Comparison of ENCODE assay signal across 29 mouse cellular contexts in the genomic region with DNA sequence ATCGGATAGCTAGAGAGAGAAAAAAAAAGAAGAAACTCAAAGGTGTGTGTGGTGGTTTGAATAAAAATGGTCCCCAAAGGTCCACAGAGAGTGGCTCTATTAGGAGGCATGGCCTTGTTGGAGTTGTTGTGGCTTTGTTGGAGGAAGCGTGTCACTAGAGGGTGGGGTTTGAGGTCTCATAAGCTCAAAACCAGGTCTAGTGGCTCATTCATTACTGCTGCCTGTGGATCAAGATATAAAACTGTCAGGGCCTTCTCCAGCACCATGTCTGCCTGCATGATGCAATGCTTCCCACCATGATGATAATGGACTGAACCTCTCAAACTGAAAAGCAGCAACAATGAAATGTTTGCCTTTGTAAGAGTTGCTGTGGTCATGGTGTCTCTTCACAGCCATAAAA. TPM values are rescaled to one million over a fixed set of nuclear protein-coding genes. Genes with fewer than 3 reads are reported as not detected.
"Had no signal": no experiment of that assay in that cellular context is flagged by ENCODE, and none has a peak within 500 bp of the region (broad histone marks: within the 10 kb centered on the region; RNA-seq: fewer than 3 reads in every experiment).

No protein-coding gene starts in this region.

- H3K4me3 ChIP-seq: embryonic facial prominence, embryonic 10.5 days; embryonic facial prominence, embryonic 12.5 days; embryonic facial prominence, embryonic 13.5 days; embryonic facial prominence, embryonic 15.5 days; erythroblast, embryonic 14.5 days; forebrain, embryonic 10.5 days; forebrain, embryonic 12.5 days; forebrain, embryonic 13.5 days; forebrain, embryonic 15.5 days; gastrocnemius, adult 2 months; heart, adult 2 months had no signal

- H3K27ac ChIP-seq: embryonic facial prominence, embryonic 10.5 days; embryonic facial prominence, embryonic 12.5 days; embryonic facial prominence, embryonic 13.5 days; embryonic facial prominence, embryonic 15.5 days; forebrain, embryonic 10.5 days; forebrain, embryonic 12.5 days; forebrain, embryonic 13.5 days; forebrain, embryonic 15.5 days; gastrocnemius, adult 2 months; heart, adult 2 months had no signal

- H3K4me2 ChIP-seq: embryonic facial prominence, embryonic 12.5 days; embryonic facial prominence, embryonic 13.5 days; embryonic facial prominence, embryonic 15.5 days; forebrain, embryonic 12.5 days; forebrain, embryonic 13.5 days; forebrain, embryonic 15.5 days had no signal

- H3K4me1 ChIP-seq: embryonic facial prominence, embryonic 10.5 days; embryonic facial prominence, embryonic 12.5 days; embryonic facial prominence, embryonic 13.5 days; embryonic facial prominence, embryonic 15.5 days; forebrain, embryonic 10.5 days; forebrain, embryonic 12.5 days; forebrain, embryonic 13.5 days; forebrain, embryonic 15.5 days had no signal

- H3K9me3 ChIP-seq: embryonic facial prominence, embryonic 10.5 days; embryonic facial prominence, embryonic 12.5 days; embryonic facial prominence, embryonic 13.5 days; embryonic facial prominence, embryonic 15.5 days; forebrain, embryonic 10.5 days; forebrain, embryonic 12.5 days; forebrain, embryonic 13.5 days; forebrain, embryonic 15.5 days had no signal

- DNase-seq: cerebellum, adult 9-10 months; cerebellum, adult 9-11 months; cerebellum, postnatal 10 days; cerebellum, postnatal 14 days; cerebellum, postnatal 25 days; cerebellum, postnatal 36 days; embryo, embryonic 11 days; forebrain, postnatal 0 days; gastrocnemius, adult 2 months; gastrocnemius, postnatal 10 days; gastrocnemius, postnatal 14 days; gastrocnemius, postnatal 25 days; gastrocnemius, postnatal 36 days; heart, adult 11 months; heart, adult 18-20 months; heart, adult 2 months had no signal

- H3K27me3 ChIP-seq: embryonic facial prominence, embryonic 12.5 days; embryonic facial prominence, embryonic 13.5 days; embryonic facial prominence, embryonic 15.5 days; forebrain, embryonic 12.5 days; forebrain, embryonic 13.5 days; forebrain, embryonic 15.5 days had no signal

- ATAC-seq: forebrain, embryonic 13.5 days; forebrain, embryonic 14.5 days; forebrain, embryonic 15.5 days; forebrain, embryonic 16.5 days; forebrain, postnatal 0 days had no signal

- H3K9ac ChIP-seq: embryonic facial prominence, embryonic 12.5 days; embryonic facial prominence, embryonic 13.5 days; embryonic facial prominence, embryonic 15.5 days; forebrain, embryonic 12.5 days; forebrain, embryonic 13.5 days; forebrain, embryonic 15.5 days; forebrain, postnatal 0 days had no signal

RNA-seq across cellular contexts. Expression of a gene that starts 31.5 kb away (rescaled TPM):
- polyA plus RNA-seq: erythroblast, embryonic 14.5 days had no signal

RNA-seq across cellular contexts. Expression of a gene that starts 32.6 kb away (rescaled TPM):
- total RNA-seq: gastrocnemius, adult 18-20 months; gastrocnemius, adult 2 months; gastrocnemius, adult 8-10 months had no signal
